Mouse (Mus musculus) cerebellum, adult 11 months (tissue): ENCODE results near the gene Kcnq4.

Source experiments
- DNase-seq: peaks from one replicate; pipeline ENCODE4 v3.0.0; 2022

Gene Kcnq4

GRCm38 (mm10) chr4:120668551-120668950 is 79.9 kb downstream of the Kcnq4 start:
- DNase-seq: peak; percentile 20

DNA sequence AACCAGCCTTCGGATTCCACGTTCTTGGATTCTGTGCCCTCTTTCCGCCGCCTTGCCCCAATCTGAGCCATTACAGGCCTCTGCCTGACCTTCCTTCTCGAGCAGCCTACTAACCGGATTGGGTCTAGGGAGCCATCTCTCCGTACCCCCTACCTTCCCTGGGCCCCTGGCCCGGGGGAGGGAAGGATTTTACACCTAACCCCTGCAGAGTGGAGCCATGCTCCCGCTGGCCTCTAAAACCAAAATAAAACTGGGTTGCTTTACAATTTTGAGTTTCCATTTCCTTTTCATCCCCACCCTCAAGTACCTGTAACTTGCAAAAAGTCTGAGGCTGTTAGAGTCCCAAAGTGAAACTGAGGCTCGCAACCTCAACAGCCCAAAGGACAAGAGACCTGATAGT is 80.9 kb downstream of the Kcnq4 start:
- no peak for DNase-seq

DNA sequence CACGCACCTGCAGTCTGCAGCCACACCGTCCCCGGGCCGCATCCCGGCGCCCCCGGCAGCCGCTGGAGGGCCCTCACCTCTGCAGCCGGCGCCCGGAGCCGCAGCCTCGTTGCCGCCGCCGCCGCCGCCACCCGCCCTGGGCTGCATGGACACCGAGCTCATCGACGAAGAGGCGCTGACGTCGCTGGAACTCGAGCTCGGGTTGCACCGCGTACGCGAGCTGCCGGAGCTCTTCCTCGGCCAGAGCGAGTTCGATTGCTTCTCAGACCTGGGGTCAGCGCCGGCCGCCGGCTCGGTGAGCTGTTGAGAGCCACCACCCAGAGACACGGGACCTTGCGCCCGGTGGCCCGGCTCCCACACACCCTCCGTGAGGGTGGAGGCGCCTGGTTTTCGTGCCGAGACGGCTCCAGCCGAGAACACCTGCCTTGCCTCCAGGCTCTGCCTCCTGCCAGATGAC is 81.3 kb downstream of the Kcnq4 start:
- peak; percentile 57 for DNase-seq

DNA sequence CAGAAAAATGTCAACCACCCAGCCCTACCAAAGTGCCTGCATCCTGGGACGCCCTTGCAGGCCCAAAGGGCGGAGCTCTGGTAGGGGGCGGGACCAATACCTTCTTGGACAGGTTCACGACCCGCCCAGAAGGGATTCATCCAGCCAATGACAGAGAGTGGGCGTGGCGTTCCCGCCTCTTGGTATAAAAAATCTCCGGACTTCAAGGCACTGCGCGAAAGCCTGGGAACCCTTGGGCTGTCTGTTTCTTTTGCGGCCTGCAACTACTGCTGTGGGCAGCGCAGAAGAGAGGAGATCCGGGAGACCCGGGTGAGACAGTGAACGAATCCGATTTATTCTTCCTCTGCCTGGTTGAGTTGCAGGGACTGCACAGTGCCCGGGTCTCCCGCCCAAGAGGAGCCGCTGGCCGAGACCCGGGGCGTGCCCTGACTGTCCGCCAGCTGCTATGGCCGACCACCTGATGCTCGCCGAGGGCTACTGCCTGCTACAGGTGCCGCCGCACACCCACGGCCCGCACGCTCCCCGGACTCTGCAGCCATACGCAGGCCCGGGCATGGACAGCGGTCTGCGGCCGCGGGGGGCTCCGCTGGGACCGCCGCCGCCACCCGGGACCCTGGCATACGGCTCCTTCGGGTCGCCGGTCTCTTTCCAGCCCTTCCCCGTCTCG is 81.9 kb downstream of the Kcnq4 start, which contains the start of gene Cited4:
Cited4 (plus strand) TSS at position 215 of the 667 bp plus-strand sequence.
- DNase-seq: peak; percentile 93

DNA sequence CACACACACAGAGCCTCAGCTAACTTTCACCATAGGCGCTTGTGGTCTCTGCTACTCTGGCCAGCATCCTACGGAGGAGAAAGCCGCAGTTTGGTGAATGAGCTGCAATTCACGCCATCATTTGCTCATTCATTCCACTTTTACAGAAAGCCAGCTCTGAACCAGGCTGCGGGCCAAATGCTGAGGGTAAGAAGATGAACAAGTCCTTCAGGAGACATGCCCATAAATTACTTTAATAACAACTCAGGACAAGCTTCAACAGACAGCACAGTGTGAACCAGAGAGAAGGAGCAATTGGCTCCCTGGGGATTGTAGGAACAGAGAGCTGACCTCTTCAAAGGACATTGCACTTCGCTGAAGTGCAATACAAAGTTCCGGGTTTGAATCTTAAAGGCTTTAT is 82.6 kb downstream of the Kcnq4 start:
- DNase-seq: peak; percentile 22

- DNase-seq: no peak
Observed at GRCm38 (mm10) chr4:120665144-120665700, 83.2 kb downstream of the Kcnq4 start.

- no peak for DNase-seq
Observed at GRCm38 (mm10) chr4:120664601-120665000, 83.8 kb downstream of the Kcnq4 start.

GRCm38 (mm10) chr4:120660485-120660884 is 87.9 kb downstream of the Kcnq4 start:
- no peak for DNase-seq

DNA sequence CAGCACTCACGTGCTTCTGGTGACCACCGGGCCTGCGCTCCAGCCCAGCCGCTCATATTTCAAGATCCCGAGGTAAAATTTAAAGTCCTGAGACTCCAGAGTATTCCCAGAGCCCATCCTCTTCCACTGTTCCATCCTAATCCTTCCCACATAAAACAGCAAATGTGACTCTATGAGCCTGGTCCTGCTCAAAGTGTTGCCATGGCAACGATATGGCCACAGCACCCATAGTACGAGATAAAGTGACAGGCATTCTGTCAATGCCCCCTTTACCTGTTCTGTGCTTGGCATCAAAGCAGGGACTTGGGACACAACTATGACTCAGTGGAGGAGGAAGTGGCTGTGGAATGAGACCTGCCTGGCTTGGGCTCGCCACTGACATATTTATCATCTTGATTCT is 92.5 kb downstream of the Kcnq4 start:
- no peak for DNase-seq

- DNase-seq: peak; percentile 18
Observed at GRCm38 (mm10) chr4:120650208-120650592, 98.2 kb downstream of the Kcnq4 start.

- peak; percentile 53 for DNase-seq
Observed at GRCm38 (mm10) chr4:120649369-120650207, 98.8 kb downstream of the Kcnq4 start.
